Mouse (Mus musculus) small intestine, adult 2 months (tissue): ENCODE measurements around the gene Eddm3b.
"Not testable (repeated sequence)": the region's sequence is repeated elsewhere in the genome, so short reads cannot be mapped to it uniquely, and the experiment has no call there.

ENCODE experiments used
- CTCF ChIP-seq: fragments of 200-500 bp; IDR thresholded peaks from 2 replicates; pipeline ENCODE4 v1.5.1; 2012; ENCODE audit warnings: low read depth, mild to moderate bottlenecking, control low read depth, inconsistent platforms, low read length, moderate library complexity, mixed read lengths; ENCODE audit not compliant: insufficient replicate concordance, insufficient read length; ENCODE audit errors: extremely low read depth
- POLR2A ChIP-seq: fragments of 200-500 bp; IDR thresholded peaks from 2 replicates; pipeline ENCODE4 v1.6.1; 2012; ENCODE audit warnings: low read depth, mild to moderate bottlenecking, control low read depth, inconsistent platforms, low read length, moderate library complexity

DNA sequence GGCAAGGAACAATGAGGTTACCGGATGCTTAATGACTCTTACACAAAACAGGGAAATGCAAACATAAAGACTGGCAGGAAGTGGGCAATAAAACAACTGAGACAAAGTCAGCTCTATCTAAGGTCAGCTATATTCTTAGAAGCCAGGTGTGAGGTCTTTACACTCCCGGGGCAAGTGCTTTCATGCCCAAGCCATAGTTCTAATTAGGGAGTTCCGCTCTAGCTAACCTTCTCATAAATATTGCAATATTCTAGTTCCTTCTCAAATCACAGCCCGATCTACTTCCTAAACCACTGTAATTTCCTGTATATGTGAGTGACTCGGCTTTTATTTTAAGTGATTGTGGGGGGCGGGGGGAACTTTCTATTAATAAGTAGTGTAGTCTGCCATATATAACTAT is 49.1 kb downstream of the Eddm3b start:
- not testable (repeated sequence) for TF ChIP-seq POLR2A, CTCF
